Mouse (Mus musculus) kidney, postnatal 36 days (tissue): ENCODE results near the gene Ppp6r1.
A peak's percentile ranks its signal among the peaks of the same experiment; 100 is the strongest.
"Not testable (repeated sequence)": the region's sequence is repeated elsewhere in the genome, so short reads cannot be mapped to it uniquely, and the experiment has no call there.

Experiments
- DNase-seq, 2 experiments: peaks; one replicate each; pipeline ENCODE4 v3.0.0; 2021 to 2022; ENCODE audit warnings: mixed read lengths in 2 of 2

The Ppp6r1 gene

DNA sequence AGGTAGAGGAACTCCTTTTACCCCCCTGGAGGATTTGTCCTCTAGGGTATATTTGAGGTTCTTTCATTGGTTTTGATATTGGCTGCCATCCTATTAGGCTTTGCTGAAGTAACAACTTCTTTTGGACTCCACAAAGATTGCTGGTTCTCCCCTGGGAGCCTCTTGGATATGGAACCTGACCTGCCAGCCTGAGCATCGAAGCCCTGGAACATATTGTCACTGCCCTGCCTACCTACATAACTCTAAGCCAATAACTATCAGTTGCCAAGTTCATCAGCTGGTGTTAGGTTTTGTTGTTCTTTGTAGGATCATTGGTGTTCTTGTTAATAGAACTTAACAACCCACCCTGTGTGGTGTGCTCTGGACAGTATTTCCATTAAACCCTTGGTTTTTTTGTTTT lies 45.9 kb downstream of the Ppp6r1 start:
- no peak for DNase-seq

DNA sequence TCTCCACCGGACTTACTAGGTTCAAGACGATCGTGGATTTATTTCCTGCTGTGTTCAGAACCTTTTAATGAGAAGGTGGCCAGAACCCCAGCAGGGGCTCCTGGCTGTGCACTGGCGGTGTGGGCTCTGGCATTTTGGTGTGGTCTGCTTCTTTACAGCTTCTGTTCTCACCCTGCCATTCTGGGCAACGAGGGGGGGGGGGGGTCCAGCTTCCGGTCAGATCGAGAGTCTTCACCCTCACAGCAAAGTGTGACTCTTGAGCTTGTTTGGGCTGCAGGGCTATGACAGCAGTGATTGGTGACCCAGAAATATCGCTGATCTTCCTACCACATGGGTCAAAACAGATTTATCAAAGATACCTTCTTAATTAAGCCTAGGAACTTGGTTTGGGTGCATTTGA lies 46.4 kb downstream of the Ppp6r1 start:
- no peak for DNase-seq

DNA sequence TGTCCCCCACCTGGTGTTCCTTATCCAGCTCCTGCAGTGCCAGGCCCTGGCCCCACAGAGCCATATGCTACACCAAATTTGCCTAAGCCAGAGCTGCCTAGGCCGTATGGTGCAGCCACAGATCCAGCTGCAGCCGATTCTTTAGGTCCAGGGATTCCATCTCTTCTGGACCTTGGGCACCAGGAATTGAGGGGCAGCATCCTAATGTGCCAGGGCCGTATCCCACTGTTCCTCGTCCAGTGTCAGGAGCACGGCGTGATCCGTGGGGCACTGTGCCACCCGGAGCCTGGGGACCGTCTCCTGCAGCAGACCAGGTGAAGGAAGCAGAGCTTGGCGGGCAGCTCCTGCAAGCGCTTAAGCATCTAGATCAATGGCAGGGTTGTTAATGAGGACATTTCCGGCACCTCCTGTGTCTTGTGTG lies 46.9 kb downstream of the Ppp6r1 start:
- no peak for DNase-seq

DNA sequence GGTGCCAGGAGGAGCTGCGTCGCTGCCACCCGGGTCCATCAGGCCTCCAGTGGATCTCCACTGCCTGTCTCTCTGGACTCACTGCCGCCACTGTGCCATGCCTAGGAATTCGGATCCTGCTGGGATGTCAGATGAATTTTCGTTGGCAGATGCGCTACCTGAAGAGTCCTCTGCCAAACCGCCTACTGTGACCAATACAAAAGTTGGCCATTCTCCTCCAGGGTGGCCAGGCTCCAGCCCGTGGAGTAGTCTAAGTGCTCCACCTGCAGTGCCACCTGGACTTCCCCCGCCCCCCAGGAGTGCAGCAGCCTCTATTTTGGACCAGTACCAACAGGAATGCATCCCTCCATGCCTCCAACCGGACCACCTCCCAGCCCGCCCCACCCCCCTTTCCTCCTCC lies 47.3 kb downstream of the Ppp6r1 start:
- DNase-seq = no peak

DNA sequence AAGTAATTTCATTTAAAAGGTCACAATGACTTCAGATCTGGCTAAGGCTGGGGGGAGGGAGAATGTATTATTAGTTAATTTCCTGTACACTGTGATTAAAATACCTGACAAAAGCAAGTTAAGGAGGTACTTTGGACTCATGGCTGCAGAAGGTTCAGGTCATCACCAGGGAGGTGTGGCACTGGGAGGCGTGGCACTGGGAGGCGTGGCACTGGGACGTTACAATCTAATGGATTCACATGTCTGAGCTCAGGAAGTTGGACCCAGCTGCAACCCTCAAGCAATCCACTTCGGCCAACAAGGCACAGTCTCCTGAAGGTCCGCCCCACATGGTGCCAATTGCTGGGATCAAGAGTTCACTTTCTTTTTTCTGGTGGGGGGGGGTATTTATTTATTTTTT lies 50.8 kb downstream of the Ppp6r1 start:
- DNase-seq = peak; percentile 73 to 74

DNA sequence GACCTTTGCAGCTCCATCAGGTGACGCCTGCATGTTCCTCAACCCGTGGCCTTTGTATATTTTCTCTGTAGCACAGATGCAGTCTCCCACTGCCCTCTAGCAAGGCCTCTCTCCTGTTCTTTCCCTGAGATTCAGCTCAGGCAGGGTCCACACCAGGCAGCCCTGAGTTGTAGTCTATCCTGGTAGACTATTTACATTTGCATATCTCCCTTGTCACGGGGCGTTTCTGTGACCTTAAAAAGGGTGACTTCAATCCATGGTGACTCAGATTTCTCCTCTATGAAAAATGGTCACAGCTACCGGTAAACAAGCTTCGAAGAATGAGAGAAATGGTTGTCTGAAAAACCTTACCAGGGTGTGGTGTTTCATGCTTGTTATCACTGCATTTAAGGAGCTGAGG lies 54.9 kb downstream of the Ppp6r1 start, which contains the start of gene Ptprh:
TSS of gene Ptprh (minus strand) at position 169 of the 400 bp plus-strand sequence.
- no peak for DNase-seq

DNA sequence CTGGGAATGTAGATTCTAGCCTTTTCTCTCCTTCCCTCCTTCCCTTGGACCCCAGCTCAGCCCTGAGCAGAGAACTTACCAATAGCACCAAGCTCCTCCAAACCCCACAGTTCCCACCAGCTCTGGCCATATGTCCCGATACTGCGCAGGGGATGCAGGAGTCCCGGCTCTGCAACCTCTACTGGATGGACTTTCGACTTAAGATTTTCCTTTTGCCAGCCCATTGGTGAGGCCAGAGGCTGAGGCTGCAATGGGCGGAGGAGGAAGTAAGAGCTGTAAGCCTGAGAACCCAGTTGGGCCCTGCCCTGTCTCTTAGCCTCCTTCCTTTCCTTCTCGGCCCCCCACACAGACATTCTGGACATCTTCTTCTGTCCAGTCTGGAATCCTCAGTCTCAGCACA lies 55.9 kb downstream of the Ppp6r1 start:
- no peak for DNase-seq

DNA sequence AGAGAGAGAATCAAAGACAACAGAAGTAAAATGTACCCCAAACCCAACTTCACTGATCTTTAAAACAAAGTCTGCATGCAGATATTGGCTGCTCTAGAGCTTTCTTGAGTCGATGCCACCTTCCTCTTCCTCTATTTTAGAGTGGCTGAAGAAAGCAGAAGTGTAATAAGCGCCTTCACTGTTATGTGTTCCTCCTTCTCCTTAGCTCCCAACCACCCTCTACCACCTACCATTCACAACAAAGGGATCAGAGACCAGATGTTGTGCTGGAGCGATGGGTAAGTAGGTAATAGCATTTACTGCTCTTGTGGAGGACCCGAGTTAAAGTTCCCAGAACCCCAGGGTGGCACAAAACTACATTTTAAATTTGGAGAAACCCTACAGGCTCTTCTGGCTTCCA lies 61.8 kb downstream of the Ppp6r1 start:
- not testable (repeated sequence) for DNase-seq
